Mouse (Mus musculus) CD4-positive naive resting alpha-beta T cell, adult 57 days (primary cell): ENCODE data around the gene Pnkp. TPM values are rescaled to one million over a fixed set of nuclear protein-coding genes. Genes with fewer than 3 reads are reported as not detected.

Experiments used
- total RNA-seq: library from RNA; stranded (reverse); gene quantifications from one replicate; pipeline ENCODE4 v1.2.4, GENCODE M21; 2023

The Pnkp gene
- total RNA-seq, result 62.0 TPM

GRCm38 (mm10) chr7:44857042-44857552 lies at the start of gene Pnkp:
Pnkp (plus strand) TSS chr7:44857139.

GRCm38 (mm10) chr7:44815721-44816469 lies 41.0 kb upstream of the Pnkp start, which contains the start of the genes Nup62 and Il4i1:
Nup62 (plus strand) TSS chr7:44816088.
Il4i1 (plus strand) TSS chr7:44816387.

GRCm38 (mm10) chr7:44816470-44817021 lies 40.4 kb upstream of the Pnkp start, which contains the start of gene Atf5:
Atf5 (minus strand) TSS chr7:44816658.

GRCm38 (mm10) chr7:44848561-44849415 lies 8.2 kb upstream of the Pnkp start, which contains the start of the genes Akt1s1 and Tbc1d17:
Akt1s1 (plus strand) TSS chr7:44848991.
Tbc1d17 (minus strand) TSS chr7:44849079.

GRCm38 (mm10) chr7:44869697-44870528 lies 13.0 kb downstream of the Pnkp start, which contains the start of gene Ptov1:
Ptov1 (minus strand) TSS chr7:44869788.

GRCm38 (mm10) chr7:44892276-44892921 lies 35.5 kb downstream of the Pnkp start, which contains the start of gene Med25:
Med25 (minus strand) TSS chr7:44892712.

GRCm38 (mm10) chr7:44895593-44896434 lies 38.9 kb downstream of the Pnkp start, which contains the start of gene Fuz:
Fuz (plus strand) TSS chr7:44896079.

Other genes starting within 250 kb of the Pnkp start
- gene Myh14, start 186.3 kb upstream of the Pnkp start, total RNA-seq, result 0.35 TPM
- not detected for gene Izumo2, start 148.4 kb upstream of the Pnkp start, total RNA-seq
- 99.4 TPM for gene Vrk3, start 108.7 kb upstream of the Pnkp start, total RNA-seq
- 0.86 TPM for gene Zfp473, start 106.1 kb upstream of the Pnkp start, total RNA-seq
- 42.8 TPM for gene Nup62, start 41.1 kb upstream of the Pnkp start, total RNA-seq
- gene Il4i1, start 40.8 kb upstream of the Pnkp start, total RNA-seq, result 3.2 TPM
- gene Atf5, start 40.5 kb upstream of the Pnkp start, total RNA-seq, result 7.2 TPM
- gene Akt1s1, start 8.1 kb upstream of the Pnkp start, total RNA-seq, result 47.9 TPM
- gene Tbc1d17, start 8.1 kb upstream of the Pnkp start, total RNA-seq, result 92.5 TPM
- 27.8 TPM for gene Ptov1, start 12.6 kb downstream of the Pnkp start, total RNA-seq
- gene Med25, start 35.6 kb downstream of the Pnkp start, total RNA-seq, result 77.4 TPM
- gene Fuz, start 38.9 kb downstream of the Pnkp start, total RNA-seq, result 17.6 TPM
- 71.8 TPM for gene Ap2a1, start 72.4 kb downstream of the Pnkp start, total RNA-seq
- gene Tsks, start 86.1 kb downstream of the Pnkp start, total RNA-seq, result 0.33 TPM
- gene Cpt1c, start 117.7 kb downstream of the Pnkp start, total RNA-seq, result 0.18 TPM
- 153 TPM for gene Prmt1, start 129.4 kb downstream of the Pnkp start, total RNA-seq
- 157 TPM for gene Irf3, start 140.5 kb downstream of the Pnkp start, total RNA-seq
- gene Bcl2l12, start 141.6 kb downstream of the Pnkp start, total RNA-seq, result 19.6 TPM
- gene Scaf1, start 159.2 kb downstream of the Pnkp start, total RNA-seq, result 83.6 TPM
- 10.3 TPM for gene Rras, start 160.8 kb downstream of the Pnkp start, total RNA-seq
- gene Prr12, start 195.7 kb downstream of the Pnkp start, total RNA-seq, result 75.1 TPM
- gene Nosip, start 205.3 kb downstream of the Pnkp start, total RNA-seq, result 61.3 TPM
- gene Prrg2, start 205.5 kb downstream of the Pnkp start, total RNA-seq, result 0.95 TPM
- gene Rcn3, start 235.1 kb downstream of the Pnkp start, total RNA-seq, result 6.1 TPM
- 22.7 TPM for gene Fcgrt, start 246.7 kb downstream of the Pnkp start, total RNA-seq